Mouse (Mus musculus): Measurements from ENCODE around the gene Sec1.

The Sec1 gene

GRCm38 (mm10) chr7:45717918-45718297 is 23.7 kb upstream of the Sec1 start, which contains the start of gene Sphk2:
Gene Sphk2, minus strand, starts transcription at chr7:45718002.
- peak; percentile 97 for DNase-seq (ENCODE audit: low spot score)

GRCm38 (mm10) chr7:45716952-45717917 is 23.0 kb upstream of the Sec1 start:
- DNase-seq (ENCODE audit: low spot score) = no peak

- DNase-seq (ENCODE audit: low spot score) = no peak
These were observed 22.3 kb upstream of the Sec1 start for GRCm38 (mm10) chr7:45716460-45716857.

GRCm38 (mm10) chr7:45715741-45716459 is 21.7 kb upstream of the Sec1 start:
- no peak for DNase-seq (ENCODE audit: low spot score)

- DNase-seq (ENCODE audit: low spot score) = peak; percentile 98
These were observed 21.0 kb upstream of the Sec1 start, which contains the start of gene Rpl18 for GRCm38 (mm10) chr7:45715090-45715708. Gene Rpl18, plus strand, starts transcription at chr7:45715457.

- DNase-seq (ENCODE audit: low spot score) = no peak
These were observed 20.5 kb upstream of the Sec1 start for GRCm38 (mm10) chr7:45714630-45715089.

- DNase-seq (ENCODE audit: low spot score) = no peak
These were observed 19.8 kb upstream of the Sec1 start for GRCm38 (mm10) chr7:45713881-45714520.

GRCm38 (mm10) chr7:45713396-45713795 is 19.2 kb upstream of the Sec1 start:
- no peak for DNase-seq (ENCODE audit: low spot score)

- DNase-seq (ENCODE audit: low spot score) = peak; percentile 83
These were observed 18.0 kb upstream of the Sec1 start for GRCm38 (mm10) chr7:45712022-45712757.

- DNase-seq (ENCODE audit: low spot score) = no peak
These were observed 17.3 kb upstream of the Sec1 start for GRCm38 (mm10) chr7:45711316-45712021.

GRCm38 (mm10) chr7:45710477-45711191 is 16.4 kb upstream of the Sec1 start:
- no peak for DNase-seq (ENCODE audit: low spot score)

GRCm38 (mm10) chr7:45709677-45710355 is 15.6 kb upstream of the Sec1 start:
- no peak for DNase-seq (ENCODE audit: low spot score)

- DNase-seq (ENCODE audit: low spot score) = no peak
These were observed 14.8 kb upstream of the Sec1 start for GRCm38 (mm10) chr7:45709036-45709435.

- DNase-seq (ENCODE audit: low spot score) = no peak
These were observed 14.1 kb upstream of the Sec1 start for GRCm38 (mm10) chr7:45708221-45708761.

GRCm38 (mm10) chr7:45707375-45707967 is 13.3 kb upstream of the Sec1 start:
- DNase-seq (ENCODE audit: low spot score) = peak; percentile 94

GRCm38 (mm10) chr7:45706721-45707241 is 12.6 kb upstream of the Sec1 start:
- DNase-seq (ENCODE audit: low spot score) = peak; percentile 86

GRCm38 (mm10) chr7:45705873-45706281 is 11.7 kb upstream of the Sec1 start:
- peak; percentile 77 for DNase-seq (ENCODE audit: low spot score)

GRCm38 (mm10) chr7:45705443-45705864 is 11.3 kb upstream of the Sec1 start:
- no peak for DNase-seq (ENCODE audit: low spot score)
